Mouse (Mus musculus): ENCODE results near the gene Mical1.

DNA sequence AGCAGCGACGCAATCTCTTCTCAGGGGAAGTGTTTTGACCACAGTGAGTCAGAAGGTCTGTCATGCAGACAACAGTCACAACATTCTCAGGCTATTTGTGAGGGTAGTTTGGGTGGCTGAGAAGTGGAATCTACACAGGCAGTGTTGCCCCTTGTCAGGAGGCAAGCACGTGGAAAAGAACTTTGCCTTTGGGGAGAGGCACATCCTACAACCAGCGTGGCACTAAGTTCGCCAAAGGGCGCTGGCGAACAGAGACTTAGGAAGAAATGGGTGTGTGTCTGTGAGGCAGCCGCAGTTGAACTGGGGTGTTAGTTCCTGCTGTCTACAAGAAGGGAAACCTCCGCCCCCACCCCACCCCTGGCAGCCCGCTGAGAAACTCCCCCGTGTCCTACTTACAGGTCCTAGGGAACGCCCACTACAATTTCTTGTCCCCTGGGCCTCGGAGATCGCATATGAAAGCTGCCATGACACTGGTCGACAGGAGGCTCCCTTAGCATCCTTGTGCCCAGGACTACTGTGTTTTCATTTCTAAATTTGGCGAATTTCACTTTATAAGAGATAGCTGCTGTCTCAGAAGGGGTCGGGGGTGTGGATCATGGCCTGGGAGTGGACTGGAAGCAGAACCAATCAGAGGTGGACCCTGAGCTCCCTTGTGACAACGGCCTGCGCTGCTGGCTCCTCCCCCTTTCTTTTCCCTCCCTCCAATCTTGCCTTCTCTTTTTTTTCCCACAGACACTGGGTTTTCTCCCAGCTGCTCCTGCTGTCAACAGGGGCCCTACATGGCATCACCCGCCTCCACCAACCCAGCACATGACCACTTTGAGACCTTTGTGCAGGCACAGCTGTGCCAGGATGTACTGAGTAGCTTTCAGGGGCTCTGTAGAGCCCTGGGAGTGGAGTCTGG lies 1.4 kb downstream of the Mical1 start:
- TF ChIP-seq CTCF (IDR thresholded peaks at IDR 0.05; ENCODE audit: low read depth, low read length) (no peak), POLR2A (IDR thresholded peaks at IDR 0.05; ENCODE audit: insufficient read depth, low read length) (no peak)
